Mouse (Mus musculus): ENCODE measurements around the gene Gaa.
"Not testable (repeated sequence)": the region's sequence is repeated elsewhere in the genome, so short reads cannot be mapped to it uniquely, and the experiment has no call there.

DNA sequence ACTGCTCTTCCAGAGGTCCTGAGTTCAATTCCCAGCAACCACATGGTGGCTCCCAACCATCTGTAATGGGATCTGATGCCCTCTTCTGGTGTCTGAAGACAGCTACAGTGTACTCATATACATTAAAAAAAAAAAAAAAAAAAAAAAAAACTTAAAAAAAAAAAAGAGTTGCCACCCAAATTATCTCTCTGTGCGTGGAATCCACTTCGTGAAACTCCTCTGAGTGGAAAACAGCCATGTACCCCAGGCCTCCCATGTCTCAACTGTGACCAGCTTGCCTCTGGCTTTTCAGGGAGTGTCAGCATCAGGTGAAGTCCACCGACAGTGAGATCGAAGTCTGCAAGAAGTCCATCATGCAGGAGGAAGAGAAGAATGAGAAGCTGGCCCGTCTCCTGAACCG lies 22.1 kb upstream of the Gaa start:
- TF ChIP-seq CTCF (conservative IDR thresholded peaks at IDR 0.05; ENCODE audit: low read length); NANOG (IDR thresholded peaks at IDR 0.05; ENCODE audit: borderline replicate concordance, low read length): not testable (repeated sequence)

Data from E14TG2a.4 (cell line).